Mouse (Mus musculus): ENCODE measurements at regions not wholly inside any gene's neighbourhood (a gene's known extent, or its start where the extent isn't known, plus 50 kb on each side); places are given as distances from the start of the nearest gene placed in this dataset.

DNA sequence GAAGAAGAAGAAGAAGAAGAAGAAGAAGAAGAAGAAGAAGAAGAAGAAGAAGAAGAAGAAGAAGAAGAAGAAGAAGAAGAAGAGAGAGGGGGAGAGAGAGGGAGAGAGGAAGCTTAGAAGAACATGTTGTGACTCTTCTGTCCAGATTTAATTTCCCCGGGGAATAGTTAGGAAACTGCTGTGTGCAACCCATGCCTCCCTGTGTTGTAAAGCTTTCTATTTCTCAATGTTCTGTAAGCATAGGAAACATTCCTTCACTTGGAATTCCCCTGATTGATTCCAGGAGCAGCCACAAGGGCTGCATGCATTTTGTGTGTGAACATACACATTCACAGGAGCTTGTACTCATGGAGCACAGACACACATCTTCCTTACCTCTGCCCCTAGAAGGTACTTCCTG lies 81.7 kb downstream of the Mrpl39 start:
- TF ChIP-seq POLR2A (IDR thresholded peaks at IDR 0.05; ENCODE audit: borderline replicate concordance, low read depth, low read length) (no peak), CTCF (IDR thresholded peaks at IDR 0.05; ENCODE audit: low read depth, low read length) (no peak)
